Mouse (Mus musculus): ENCODE data around the gene Mrpl37.

GRCm38 (mm10) chr4:107084858-107085257 is 18.2 kb upstream of the Mrpl37 start:
- TF ChIP-seq CHD2 (IDR thresholded peaks at IDR 0.05; ENCODE audit: low read depth, low read length) (no peak), HCFC1 (IDR thresholded peaks at IDR 0.05; ENCODE audit: borderline replicate concordance, insufficient read depth, low read length) (no peak), MAFK (IDR thresholded peaks at IDR 0.05; ENCODE audit: insufficient read depth, low read depth, low read length) (no peak)
